Mouse (Mus musculus): Measurements from ENCODE around the gene Anapc10. TPM values are rescaled to one million over a fixed set of nuclear protein-coding genes. Genes with fewer than 3 reads are reported as not detected.
A peak's percentile ranks its signal among the peaks of the same experiment; 100 is the strongest.
"Not testable (repeated sequence)": the region's sequence is repeated elsewhere in the genome, so short reads cannot be mapped to it uniquely, and the experiment has no call there.

Gene Anapc10
- 38.9 and 39.6 TPM in 2 replicates for polyA plus RNA-seq (2015; fragmentation: Nextera tagmentation; extraction: Ambion mirVana)

- Histone ChIP-seq H3K27me3 (no peaks in the 10 kb centered on the region), H3K36me3 (peaks cover 16% of the 10 kb centered on the region), H3K4me3 (peak within 1 kb of the TSS; percentile 91), H3K4me2 (peak within 1 kb of the TSS; percentile 65), H3K9me3 (no peaks in the 10 kb centered on the region), H3K9ac (peak within 1 kb of the TSS; percentile 84), H3K4me1 (peaks cover 7% of the 10 kb centered on the region), H3K27ac (peak within 1 kb of the TSS; percentile 84)
- under 1% methylated on average over 73 of the region's 73 CpGs for WGBS
- peak; percentile 98 for ATAC-seq (ENCODE audit: borderline replicate concordance, extremely low read depth, low FRiP score, low TSS enrichment)
Measured at GRCm38 (mm10) chr8:79711064-79711961, at the start of gene Anapc10, which contains the start of gene Abce1. Gene Anapc10 (plus strand): TSS chr8:79711820. Gene Abce1 (minus strand): TSS chr8:79711740.

- WGBS, result 74% methylated on average over 4 of the region's 4 CpGs
- H3K27me3 ChIP-seq, result no peaks in the 10 kb centered on the region
- no peak overlapping the region for H3K4me3 ChIP-seq
- peaks cover 10% of the 10 kb centered on the region; the same call in 1 of the 2 replicates for H3K4me1 ChIP-seq
- H3K9me3 ChIP-seq, result no peaks in the 10 kb centered on the region
- H3K36me3 ChIP-seq, result peaks cover 38% of the 10 kb centered on the region
- no peak for ATAC-seq (ENCODE audit: borderline replicate concordance, extremely low read depth, low FRiP score, low TSS enrichment)
- H3K9ac ChIP-seq, result no peak overlapping the region
- no peak overlapping the region for H3K4me2 ChIP-seq
- no peak overlapping the region for H3K27ac ChIP-seq
Measured at GRCm38 (mm10) chr8:79676461-79676860, 35.2 kb upstream of the Anapc10 start.

- Histone ChIP-seq H3K4me1 (peaks cover 10% of the 10 kb centered on the region; the same call in 1 of the 2 replicates), H3K4me3 (no peak overlapping the region), H3K4me2 (no peak overlapping the region), H3K27ac (no peak overlapping the region), H3K27me3 (no peaks in the 10 kb centered on the region), H3K36me3 (peaks cover 36% of the 10 kb centered on the region), H3K9me3 (no peaks in the 10 kb centered on the region), H3K9ac (no peak overlapping the region)
- 61% methylated on average over 5 of the region's 5 CpGs for WGBS
- no peak for ATAC-seq (ENCODE audit: borderline replicate concordance, extremely low read depth, low FRiP score, low TSS enrichment)
Measured at GRCm38 (mm10) chr8:79679005-79679404, 32.6 kb upstream of the Anapc10 start.

- Histone ChIP-seq H3K4me3 (peak overlapping the region; percentile 48), H3K36me3 (peaks cover 32% of the 10 kb centered on the region), H3K4me1 (peaks cover 10% of the 10 kb centered on the region; the same call in 1 of the 2 replicates), H3K4me2 (peak overlapping the region; percentile 76)
- ATAC-seq (ENCODE audit: borderline replicate concordance, extremely low read depth, low FRiP score, low TSS enrichment); H3K9me3 ChIP-seq; H3K27me3 ChIP-seq; H3K27ac ChIP-seq; H3K9ac ChIP-seq: not testable (repeated sequence)
- WGBS, result 39% methylated on average over 10 of the region's 10 CpGs
Measured at GRCm38 (mm10) chr8:79680083-79680482, 31.5 kb upstream of the Anapc10 start.

- 5% methylated on average over 34 of the region's 34 CpGs for WGBS
- Histone ChIP-seq H3K4me2 (peak overlapping the region; percentile 76), H3K36me3 (peaks cover 31% of the 10 kb centered on the region), H3K27ac (no peak overlapping the region), H3K27me3 (no peaks in the 10 kb centered on the region), H3K4me3 (peak overlapping the region; percentile 48), H3K9me3 (no peaks in the 10 kb centered on the region), H3K9ac (peak overlapping the region; percentile 41; the same call in 1 of the 2 replicates), H3K4me1 (peaks cover 10% of the 10 kb centered on the region; the same call in 1 of the 2 replicates)
- ATAC-seq (ENCODE audit: borderline replicate concordance, extremely low read depth, low FRiP score, low TSS enrichment), result peak; percentile 70; the same call in 1 of the 2 replicates
Measured at GRCm38 (mm10) chr8:79680555-79680954, 31.1 kb upstream of the Anapc10 start.

- no peaks in the 10 kb centered on the region for H3K27me3 ChIP-seq
- H3K4me2 ChIP-seq, result peak overlapping the region; percentile 76
- no peaks in the 10 kb centered on the region for H3K9me3 ChIP-seq
- no peak for ATAC-seq (ENCODE audit: borderline replicate concordance, extremely low read depth, low FRiP score, low TSS enrichment)
- peak overlapping the region; percentile 41; the same call in 1 of the 2 replicates for H3K9ac ChIP-seq
- WGBS, result 29% methylated on average over 2 of the region's 2 CpGs
- H3K4me1 ChIP-seq, result peaks cover 10% of the 10 kb centered on the region; the same call in 1 of the 2 replicates
- H3K27ac ChIP-seq, result no peak overlapping the region
- peaks cover 35% of the 10 kb centered on the region for H3K36me3 ChIP-seq
- peak overlapping the region; percentile 48 for H3K4me3 ChIP-seq
Measured at GRCm38 (mm10) chr8:79680965-79681364, 30.7 kb upstream of the Anapc10 start.

GRCm38 (mm10) chr8:79685927-79686326, 25.7 kb upstream of the Anapc10 start:
- whole genome bisulfite sequencing, result 92% methylated on average over 5 of the region's 5 CpGs
- not testable (repeated sequence) for H3K9ac ChIP-seq; H3K27ac ChIP-seq; H3K4me1 ChIP-seq; H3K9me3 ChIP-seq; H3K27me3 ChIP-seq; H3K4me2 ChIP-seq; ATAC-seq (ENCODE audit: borderline replicate concordance, extremely low read depth, low FRiP score, low TSS enrichment); H3K4me3 ChIP-seq
- H3K36me3 ChIP-seq, result peaks cover 69% of the 10 kb centered on the region

- Histone ChIP-seq H3K4me2 (no peak overlapping the region), H3K9ac (no peak overlapping the region), H3K27me3 (no peaks in the 10 kb centered on the region), H3K9me3 (no peaks in the 10 kb centered on the region), H3K36me3 (peaks cover 64% of the 10 kb centered on the region), H3K4me1 (no peaks in the 10 kb centered on the region), H3K27ac (no peak overlapping the region), H3K4me3 (no peak overlapping the region)
- no peak for ATAC-seq (ENCODE audit: borderline replicate concordance, extremely low read depth, low FRiP score, low TSS enrichment)
- WGBS, result 82% methylated on average over 2 of the region's 2 CpGs
Measured at GRCm38 (mm10) chr8:79692531-79692930, 19.1 kb upstream of the Anapc10 start.

GRCm38 (mm10) chr8:79706687-79707086, 4.9 kb upstream of the Anapc10 start:
- no peak for ATAC-seq (ENCODE audit: borderline replicate concordance, extremely low read depth, low FRiP score, low TSS enrichment)
- Histone ChIP-seq H3K4me2 (no peak overlapping the region), H3K9me3 (no peaks in the 10 kb centered on the region), H3K27me3 (no peaks in the 10 kb centered on the region), H3K27ac (no peak overlapping the region), H3K9ac (no peak overlapping the region), H3K36me3 (peaks cover 44% of the 10 kb centered on the region), H3K4me3 (no peak overlapping the region), H3K4me1 (no peaks in the 10 kb centered on the region)
- WGBS, result 89% methylated on average over 3 of the region's 3 CpGs

GRCm38 (mm10) chr8:79712676-79713075, 1.1 kb downstream of the Anapc10 start:
- Histone ChIP-seq H3K4me2 (peak overlapping the region; percentile 57), H3K9me3 (no peaks in the 10 kb centered on the region), H3K27me3 (no peaks in the 10 kb centered on the region), H3K36me3 (peaks cover 16% of the 10 kb centered on the region; the same call in 1 of the 2 replicates), H3K4me1 (peaks cover 7% of the 10 kb centered on the region), H3K27ac (no peak overlapping the region), H3K9ac (no peak overlapping the region; the same call in 1 of the 2 replicates), H3K4me3 (peak overlapping the region; percentile 91; the same call in 1 of the 2 replicates)
- WGBS, result 41% methylated on average over 5 of the region's 6 CpGs
- ATAC-seq (ENCODE audit: borderline replicate concordance, extremely low read depth, low FRiP score, low TSS enrichment), result no peak

GRCm38 (mm10) chr8:79721537-79721936, 9.9 kb downstream of the Anapc10 start:
- Histone ChIP-seq H3K4me1 (no peaks in the 10 kb centered on the region), H3K27me3 (no peaks in the 10 kb centered on the region), H3K36me3 (peaks cover 34% of the 10 kb centered on the region), H3K9me3 (no peaks in the 10 kb centered on the region), H3K4me2 (no peak overlapping the region), H3K27ac (no peak overlapping the region), H3K9ac (no peak overlapping the region), H3K4me3 (no peak overlapping the region)
- no peak for ATAC-seq (ENCODE audit: borderline replicate concordance, extremely low read depth, low FRiP score, low TSS enrichment)

GRCm38 (mm10) chr8:79723308-79723707, 11.7 kb downstream of the Anapc10 start:
- no peaks in the 10 kb centered on the region for H3K4me1 ChIP-seq
- H3K27me3 ChIP-seq, result no peaks in the 10 kb centered on the region
- no peak overlapping the region for H3K9ac ChIP-seq
- H3K4me3 ChIP-seq, result no peak overlapping the region
- ATAC-seq (ENCODE audit: borderline replicate concordance, extremely low read depth, low FRiP score, low TSS enrichment), result no peak
- no peaks in the 10 kb centered on the region for H3K9me3 ChIP-seq
- H3K36me3 ChIP-seq, result peaks cover 24% of the 10 kb centered on the region
- no peak overlapping the region for H3K27ac ChIP-seq
- no peak overlapping the region for H3K4me2 ChIP-seq
